Mouse (Mus musculus) urinary bladder, adult 18-20 months (tissue): Measurements from ENCODE around the gene Fam120c.

Experiments
- DNase-seq, 2 experiments: peaks; one replicate each; pipeline ENCODE4 v3.0.0; 2022; ENCODE audit warnings: low spot score in 2 of 2, mixed read lengths in 2 of 2

Gene Fam120c

GRCm38 (mm10) chrX:151520458-151521322, 176.7 kb downstream of the Fam120c start, which contains the start of gene Phf8:
Gene Phf8 (plus strand): TSS chrX:151520672.
- peak; percentile 81 to 92 for DNase-seq
